Mouse (Mus musculus) G1E (cell line): ENCODE results near the gene Mrm1.

Source experiments
- CTCF ChIP-seq: IDR thresholded peaks from 2 replicates; pipeline ENCODE4 v1.5.1; 2012; ENCODE audit warnings: low read depth, low read length, inconsistent platforms, mixed read lengths
- GATA1 ChIP-seq: IDR thresholded peaks from 2 replicates; pipeline ENCODE4 v1.6.1; 2012; ENCODE audit warnings: borderline replicate concordance, low read length, inconsistent platforms, mixed read lengths
- POLR2AphosphoS5 ChIP-seq: IDR thresholded peaks from 2 replicates; pipeline ENCODE4 v1.6.1; 2012; ENCODE audit warnings: low read depth, low read length, inconsistent platforms; ENCODE audit not compliant: insufficient replicate concordance

DNA sequence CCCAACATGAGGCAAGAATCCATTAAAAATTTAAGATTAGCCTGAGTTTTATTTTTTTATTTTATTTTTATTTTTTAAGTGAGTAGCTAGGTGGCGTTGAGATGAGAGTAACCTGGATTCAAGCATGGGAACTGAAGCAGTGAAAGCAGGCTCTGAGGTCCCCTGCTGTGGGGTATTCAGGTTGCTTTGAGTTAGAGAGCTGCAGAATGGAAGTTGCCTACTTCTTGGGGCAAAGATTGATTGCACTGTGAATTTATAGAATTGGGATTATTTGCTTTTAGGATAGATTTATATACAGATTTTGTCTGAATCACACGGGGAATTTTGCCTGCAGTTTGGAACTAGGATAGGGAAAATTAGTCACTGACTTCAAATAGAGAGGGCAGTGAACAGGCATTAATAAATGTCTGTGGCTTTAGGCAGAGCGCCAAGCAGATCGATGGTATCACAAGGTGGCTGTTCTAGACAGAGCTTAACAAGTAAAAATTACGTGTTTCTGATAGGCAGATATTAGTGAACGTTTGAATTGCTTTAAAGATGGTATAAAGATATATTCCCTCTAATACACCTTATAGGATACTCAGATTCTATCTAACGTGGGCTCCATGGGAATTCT lies 28.3 kb upstream of the Mrm1 start:
- no peak for TF ChIP-seq CTCF
- no peak for TF ChIP-seq GATA1
- no peak for TF ChIP-seq POLR2AphosphoS5
